Mouse (Mus musculus): ENCODE measurements at regions not wholly inside any gene's neighbourhood (a gene's known extent, or its start where the extent isn't known, plus 50 kb on each side); places are given as distances from the start of the nearest gene placed in this dataset.
A peak's percentile ranks its signal among the peaks of the same experiment; 100 is the strongest.

- no peak for TF ChIP-seq CTCF (IDR thresholded peaks at IDR 0.05)
- intact Hi-C loops (cut with DNase I), result no loop called here
- Histone ChIP-seq H3K4me3 (no peak overlapping the region), H3K27ac (no peak overlapping the region)
- no peak for DNase-seq (ENCODE audit: extremely low spot score in 1 of 2, low spot score in 2 of 2)
Observed at GRCm38 (mm10) chr6:145310601-145311000, 60.6 kb upstream of the Kras start.

GRCm38 (mm10) chr6:145309025-145309424 is 59.0 kb upstream of the Kras start:
- DNase-seq (ENCODE audit: extremely low spot score in 1 of 2, low spot score in 2 of 2), result no peak
- Histone ChIP-seq H3K27ac (no peak overlapping the region; the same call in 1 of the 2 replicates), H3K4me3 (no peak overlapping the region)
- intact Hi-C loops (cut with DNase I), result no loop called here
- no peak for TF ChIP-seq CTCF (IDR thresholded peaks at IDR 0.05)

- Histone ChIP-seq H3K4me3 (no peak overlapping the region), H3K27ac (peak overlapping the region; percentile 58; the same call in 1 of the 2 replicates)
- no peak for TF ChIP-seq CTCF (IDR thresholded peaks at IDR 0.05)
- intact Hi-C loops (cut with DNase I), result loop anchor here (2.0 kb wide), 1 partner anchor 56 kb away; the partner anchor contains the start of gene Kras
- no peak for DNase-seq (ENCODE audit: extremely low spot score in 1 of 2, low spot score in 2 of 2)
Observed at GRCm38 (mm10) chr6:145307237-145307636, 57.2 kb upstream of the Kras start.

- peak overlapping the region; percentile 58 for H3K27ac ChIP-seq
- TF ChIP-seq CTCF (IDR thresholded peaks at IDR 0.05), result no peak
- DNase-seq (ENCODE audit: extremely low spot score in 1 of 2, low spot score in 2 of 2), result peak; percentile 51 to 54
- intact Hi-C loops (cut with DNase I), result loop anchor here (2.0 kb wide), 1 partner anchor 56 kb away; the partner anchor contains the start of gene Kras
- H3K4me3 ChIP-seq, result no peak overlapping the region
Observed at GRCm38 (mm10) chr6:145306331-145307124, 56.5 kb upstream of the Kras start.

GRCm38 (mm10) chr6:145305669-145306068 is 55.6 kb upstream of the Kras start:
- intact Hi-C loops (cut with DNase I), result loop anchor here (2.0 kb wide), 1 partner anchor 55 kb away; the partner anchor contains the start of gene Kras
- Histone ChIP-seq H3K4me3 (no peak overlapping the region), H3K27ac (no peak overlapping the region)
- no peak for DNase-seq (ENCODE audit: extremely low spot score in 1 of 2, low spot score in 2 of 2)
- no peak for TF ChIP-seq CTCF (IDR thresholded peaks at IDR 0.05)

- TF ChIP-seq CTCF (IDR thresholded peaks at IDR 0.05), result no peak
- 0 out of 2 replicates have a peak overlapping the region, but pooled peaks have one; percentile 7 for H3K4me3 ChIP-seq
- DNase-seq (ENCODE audit: extremely low spot score in 1 of 2, low spot score in 2 of 2), result peak in 1 of 2 experiments; percentile 37
- no peak overlapping the region; the same call in 1 of the 2 replicates for H3K27ac ChIP-seq
- intact Hi-C loops (cut with DNase I), result no loop called here
Observed at GRCm38 (mm10) chr6:145303641-145304070, 53.6 kb upstream of the Kras start.

GRCm38 (mm10) chr6:145302907-145303640 is 53.0 kb upstream of the Kras start:
- no peak for DNase-seq (ENCODE audit: extremely low spot score in 1 of 2, low spot score in 2 of 2)
- intact Hi-C loops (cut with DNase I), result no loop called here
- Histone ChIP-seq H3K4me3 (no peak overlapping the region), H3K27ac (no peak overlapping the region)
- TF ChIP-seq CTCF (IDR thresholded peaks at IDR 0.05), result no peak

- no peak for DNase-seq (ENCODE audit: extremely low spot score in 1 of 2, low spot score in 2 of 2)
- Histone ChIP-seq H3K27ac (no peak overlapping the region), H3K4me3 (no peak overlapping the region)
- intact Hi-C loops (cut with DNase I), result no loop called here
- no peak for TF ChIP-seq CTCF (IDR thresholded peaks at IDR 0.05)
Observed at GRCm38 (mm10) chr6:145302105-145302504, 52.1 kb upstream of the Kras start.

- no peak for DNase-seq (ENCODE audit: extremely low spot score in 1 of 2, low spot score in 2 of 2)
- no peak overlapping the region for H3K4me3 ChIP-seq
- TF ChIP-seq CTCF (IDR thresholded peaks at IDR 0.05), result no peak
- no peak overlapping the region for H3K27ac ChIP-seq
- intact Hi-C loops (cut with DNase I), result no loop called here
Observed at GRCm38 (mm10) chr6:145300266-145300858, 50.3 kb upstream of the Kras start.
